Mouse (Mus musculus) erythroblast, embryonic 14.5 days (primary cell): Measurements from ENCODE around the gene Abca1.

Experiments used
- GATA1 ChIP-seq: IDR thresholded peaks from 2 replicates; pipeline ENCODE4 v1.6.1; 2012; ENCODE audit warnings: low read length, inconsistent platforms, mixed read lengths
- TAL1 ChIP-seq: IDR thresholded peaks from 3 replicates; pipeline ENCODE4 v1.6.1; 2012; ENCODE audit warnings: low read length, inconsistent platforms, mixed read lengths

DNA sequence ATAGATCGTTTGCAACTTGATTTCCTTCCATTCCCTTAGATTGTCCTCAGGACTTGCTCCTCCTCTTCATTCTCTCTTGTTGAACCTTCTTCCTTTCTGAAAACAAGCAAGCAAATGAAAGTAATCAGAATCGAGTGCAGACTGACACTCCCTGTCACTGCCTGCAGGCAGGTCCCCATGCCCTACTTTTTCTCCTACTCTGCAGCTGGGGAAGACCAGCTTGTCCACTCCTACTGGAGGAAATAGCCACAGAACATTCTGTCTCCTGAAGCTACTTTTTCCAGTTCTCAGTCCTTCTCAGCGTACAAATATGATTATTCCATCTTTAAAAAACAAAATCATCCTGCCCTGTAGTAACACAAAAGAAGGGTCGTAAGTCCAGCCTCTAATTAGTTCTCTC, 135.3 kb downstream of the Abca1 start:
- TF ChIP-seq TAL1 (no peak), GATA1 (no peak)
